Mouse (Mus musculus) erythroblast, embryonic 14.5 days (primary cell): ENCODE data around the gene Tomm22.

ENCODE experiments used
- GATA1 ChIP-seq: IDR thresholded peaks from 2 replicates; pipeline ENCODE4 v1.6.1; 2012; ENCODE audit warnings: low read length, inconsistent platforms, mixed read lengths
- TAL1 ChIP-seq: IDR thresholded peaks from 3 replicates; pipeline ENCODE4 v1.6.1; 2012; ENCODE audit warnings: low read length, inconsistent platforms, mixed read lengths

DNA sequence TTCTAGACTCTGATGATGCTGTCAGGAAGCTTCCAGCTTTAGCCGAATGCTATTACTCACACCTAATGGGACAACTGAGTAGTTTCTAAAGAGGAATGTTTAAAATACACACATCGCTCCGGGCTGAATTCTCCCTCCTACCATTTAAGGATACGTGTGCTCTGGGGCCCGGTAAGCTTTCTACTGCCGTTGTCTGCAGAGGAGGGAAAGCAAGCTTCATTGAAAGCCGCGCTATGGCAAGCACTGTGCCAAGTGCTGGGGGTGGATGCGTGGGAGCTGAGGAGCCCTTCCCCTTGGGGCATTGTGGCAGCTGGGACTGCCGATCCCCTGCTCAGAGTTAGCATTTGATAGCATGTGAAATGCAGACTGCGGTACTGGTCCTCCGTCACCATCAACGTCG, 14.2 kb upstream of the Tomm22 start:
- no peak for TF ChIP-seq GATA1
- TF ChIP-seq TAL1 = no peak
